Mouse (Mus musculus): ENCODE measurements around the gene Cacna1d. TPM values are rescaled to one million over a fixed set of nuclear protein-coding genes. Genes with fewer than 3 reads are reported as not detected.

Cacna1d gene
- total RNA-seq, 2 experiments from 2014 or later: 2.7 to 3.5 TPM

DNA sequence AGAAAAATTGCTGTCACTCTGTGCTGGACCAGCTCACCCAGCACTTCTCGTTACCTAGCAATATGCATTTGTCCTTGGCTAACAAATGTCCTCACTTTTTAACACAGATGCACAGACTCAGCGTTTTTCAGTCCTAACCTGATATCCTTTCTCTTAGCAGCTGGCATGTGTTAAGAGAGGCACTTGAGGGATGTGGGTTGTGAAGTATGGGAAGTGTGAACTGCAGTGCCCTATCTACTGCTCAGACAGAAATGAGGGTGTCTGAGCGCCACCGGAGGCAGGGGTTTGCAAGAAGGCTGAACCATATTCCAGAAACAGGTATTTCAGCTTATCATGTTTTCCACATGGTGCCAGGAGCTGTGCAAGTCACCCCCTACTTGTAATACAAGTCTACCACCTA is 27.9 kb downstream of the Cacna1d start:
- intact Hi-C loops (cut with DNase I): no loop called here

DNA sequence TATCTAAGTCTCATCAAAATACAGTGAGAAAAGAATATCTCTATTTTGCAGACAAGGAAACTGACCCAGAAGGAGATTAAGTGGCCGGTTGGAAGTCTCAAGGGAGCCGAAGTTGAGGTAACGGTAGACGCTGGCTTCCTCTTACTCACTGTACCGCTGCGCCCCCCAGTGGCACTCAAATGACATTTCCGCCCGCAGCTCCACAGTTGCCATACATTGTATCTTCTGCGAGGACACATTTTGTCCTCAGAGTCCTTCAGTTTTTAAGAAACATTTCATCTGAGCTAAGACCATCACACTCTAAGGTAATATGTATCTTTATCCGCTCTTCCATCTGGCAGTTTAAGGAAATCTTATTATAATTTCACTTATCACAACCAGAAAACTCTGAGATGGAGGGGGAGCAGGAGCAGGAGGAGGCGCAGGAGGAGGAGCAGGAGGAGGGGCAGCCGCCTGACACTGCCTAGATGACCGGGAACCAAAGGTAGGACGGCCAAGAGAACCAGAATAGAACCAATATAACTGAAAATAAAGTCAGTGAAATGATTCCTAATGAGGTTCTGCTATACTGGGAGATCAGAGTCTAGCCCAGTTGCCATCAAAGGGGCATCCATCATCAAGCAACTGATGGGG is 31.2 kb downstream of the Cacna1d start:
- peak; percentile 77 to 82 for DNase-seq
- intact Hi-C loops (cut with DNase I): loop anchor here (1.0 to 10.0 kb wide), 4 partner anchors 48 to 465 kb away; no protein-coding TSS in a partner anchor

More for the DNA sequence above, 27.9 kb downstream of the Cacna1d start:
- no peak for DNase-seq

GRCm38 (mm10) chr14:30458820-30459219 is 32.4 kb downstream of the Cacna1d start:
- intact Hi-C loops (cut with DNase I): loop anchor here (1.0 to 10.0 kb wide), 3 partner anchors 47 to 464 kb away; no protein-coding TSS in a partner anchor
- DNase-seq: no peak

DNA sequence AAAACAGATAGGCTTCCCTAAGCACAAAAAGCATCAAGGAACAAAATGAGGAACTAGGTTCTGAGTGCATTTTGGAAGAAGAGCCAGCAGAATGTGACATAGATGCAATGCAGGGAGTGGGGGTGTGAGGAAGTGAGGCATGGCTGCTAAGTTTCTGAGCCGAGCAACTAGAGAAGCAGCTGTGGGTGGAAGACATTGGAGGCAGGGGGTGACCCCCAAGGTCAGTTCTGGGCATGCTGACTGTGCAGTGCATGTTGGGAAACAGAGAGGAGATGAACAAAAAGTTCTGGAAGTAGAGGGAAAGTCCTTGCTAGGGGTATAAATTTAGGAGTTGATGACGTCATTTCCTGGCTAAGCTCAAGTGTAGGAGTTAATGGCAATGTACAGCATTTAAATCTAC is 33.4 kb downstream of the Cacna1d start:
- DNase-seq: peak; percentile 15 to 36
- intact Hi-C loops (cut with DNase I): loop anchor here (5.0 to 10.0 kb wide), 2 partner anchors 46 to 463 kb away; no protein-coding TSS in a partner anchor

DNA sequence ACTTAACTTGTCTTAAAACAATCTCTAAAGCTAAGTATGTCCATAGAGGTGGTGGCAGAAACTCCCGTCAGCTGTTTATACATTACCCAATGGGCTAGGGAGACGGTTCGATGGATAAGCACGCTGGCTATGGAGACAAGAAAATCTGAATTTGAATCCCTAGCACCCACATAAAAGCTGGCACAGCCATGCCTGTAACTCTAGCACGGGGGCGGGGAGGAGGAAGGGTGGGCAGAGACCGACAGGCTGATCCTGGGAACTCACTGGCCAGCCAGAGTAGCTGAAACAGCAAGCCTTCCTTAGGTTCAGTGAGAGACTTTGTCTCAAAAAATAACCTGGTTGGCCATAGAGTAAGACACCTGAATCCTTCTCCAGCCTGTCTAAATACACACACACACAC is 33.8 kb downstream of the Cacna1d start:
- intact Hi-C loops (cut with DNase I): loop anchor here (5.0 to 10.0 kb wide), 2 partner anchors 45 to 463 kb away; no protein-coding TSS in a partner anchor
- no peak for DNase-seq

- intact Hi-C loops (cut with DNase I): loop anchor here (5.0 to 10.0 kb wide), 2 partner anchors 44 to 461 kb away; no protein-coding TSS in a partner anchor
- DNase-seq: no peak
Measured at GRCm38 (mm10) chr14:30455801-30456595, 35.3 kb downstream of the Cacna1d start.

DNA sequence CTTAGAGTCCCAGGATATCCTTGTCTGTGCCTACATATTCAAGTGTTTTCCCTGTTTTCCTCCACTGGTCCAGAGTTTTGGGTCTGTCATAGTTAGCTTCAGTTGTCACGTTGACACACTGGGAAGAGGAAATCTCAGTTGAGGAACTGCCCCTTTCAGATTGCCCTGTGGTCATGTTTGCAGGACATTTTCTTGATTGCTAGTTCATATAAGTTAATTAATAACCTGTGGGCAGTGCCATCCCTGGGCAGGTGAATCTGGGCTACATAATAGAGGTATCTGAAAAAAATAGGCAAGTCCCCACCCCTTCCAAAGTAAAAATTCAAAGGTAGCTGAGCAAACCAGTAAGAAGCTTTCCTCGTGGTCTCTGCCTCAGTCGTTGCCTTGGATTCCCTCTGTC is 51.3 kb downstream of the Cacna1d start:
- intact Hi-C loops (cut with DNase I): no loop called here
- DNase-seq: no peak

GRCm38 (mm10) chr14:30435316-30435715 is 55.9 kb downstream of the Cacna1d start:
- intact Hi-C loops (cut with DNase I): no loop called here
- DNase-seq: no peak

DNA sequence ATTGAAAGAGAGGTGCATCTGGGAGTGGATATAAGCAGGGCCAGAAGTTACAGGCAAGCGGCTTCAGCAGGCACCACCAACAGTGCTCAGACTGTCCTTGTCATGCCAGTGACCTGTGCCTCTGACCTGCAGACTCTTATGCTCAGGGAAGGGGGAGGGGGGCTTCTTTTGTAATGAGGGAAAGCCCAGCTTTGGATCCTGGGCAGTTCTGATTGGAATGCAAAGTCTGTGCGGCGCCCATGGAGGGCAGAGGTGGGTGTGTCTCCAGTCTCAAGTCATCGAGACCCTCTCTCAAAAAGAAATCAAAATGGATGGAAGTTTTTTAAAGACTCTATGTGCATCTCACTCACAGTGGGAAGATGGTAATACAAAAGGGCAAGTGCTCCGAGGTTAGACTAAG is 60.8 kb downstream of the Cacna1d start:
- DNase-seq: no peak
- intact Hi-C loops (cut with DNase I): no loop called here

- intact Hi-C loops (cut with DNase I): no loop called here
- peak in 1 of 2 experiments; percentile 6 for DNase-seq
Measured at GRCm38 (mm10) chr14:30430026-30430425, 61.2 kb downstream of the Cacna1d start.

DNA sequence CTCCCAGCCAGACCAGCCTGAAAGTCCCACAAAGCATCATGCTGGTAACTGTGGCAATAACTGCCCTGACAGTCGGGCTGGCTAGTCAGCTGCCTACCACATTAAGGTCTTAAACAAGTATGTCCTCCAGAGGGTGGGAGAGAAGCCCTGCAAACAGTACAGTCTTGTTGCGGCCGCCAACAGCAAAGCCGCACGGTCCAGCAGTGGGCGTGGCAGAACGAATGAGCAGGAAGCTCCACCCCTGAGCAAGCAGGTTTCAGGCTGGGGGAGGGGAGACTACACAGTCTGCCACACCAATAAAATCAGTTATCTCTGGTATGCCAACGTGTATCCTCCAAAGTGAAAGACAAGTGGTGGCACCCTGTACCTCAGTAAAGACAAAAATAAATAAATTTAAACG is 61.6 kb downstream of the Cacna1d start:
- intact Hi-C loops (cut with DNase I): no loop called here
- peak in 1 of 2 experiments; percentile 13 for DNase-seq

GRCm38 (mm10) chr14:30428757-30429156 is 62.5 kb downstream of the Cacna1d start:
- intact Hi-C loops (cut with DNase I): no loop called here

GRCm38 (mm10) chr14:30425876-30426275 is 65.4 kb downstream of the Cacna1d start:
- intact Hi-C loops (cut with DNase I): no loop called here
- DNase-seq: no peak

More at GRCm38 (mm10) chr14:30428757-30429156, 62.5 kb downstream of the Cacna1d start:
- DNase-seq: no peak

- no peak for DNase-seq
- intact Hi-C loops (cut with DNase I): no loop called here
Measured at GRCm38 (mm10) chr14:30425175-30425574, 66.1 kb downstream of the Cacna1d start.

GRCm38 (mm10) chr14:30424638-30425037 is 66.6 kb downstream of the Cacna1d start:
- intact Hi-C loops (cut with DNase I): no loop called here
- DNase-seq: no peak

- intact Hi-C loops (cut with DNase I): no loop called here
- DNase-seq: no peak
Measured at GRCm38 (mm10) chr14:30422376-30423140, 68.7 kb downstream of the Cacna1d start.

- no peak for DNase-seq
Measured at GRCm38 (mm10) chr14:30419458-30419857, 71.8 kb downstream of the Cacna1d start.

GRCm38 (mm10) chr14:30419046-30419445 is 72.2 kb downstream of the Cacna1d start:
- intact Hi-C loops (cut with DNase I): no loop called here
- no peak for DNase-seq

More at GRCm38 (mm10) chr14:30419458-30419857, 71.8 kb downstream of the Cacna1d start:
- intact Hi-C loops (cut with DNase I): no loop called here

DNA sequence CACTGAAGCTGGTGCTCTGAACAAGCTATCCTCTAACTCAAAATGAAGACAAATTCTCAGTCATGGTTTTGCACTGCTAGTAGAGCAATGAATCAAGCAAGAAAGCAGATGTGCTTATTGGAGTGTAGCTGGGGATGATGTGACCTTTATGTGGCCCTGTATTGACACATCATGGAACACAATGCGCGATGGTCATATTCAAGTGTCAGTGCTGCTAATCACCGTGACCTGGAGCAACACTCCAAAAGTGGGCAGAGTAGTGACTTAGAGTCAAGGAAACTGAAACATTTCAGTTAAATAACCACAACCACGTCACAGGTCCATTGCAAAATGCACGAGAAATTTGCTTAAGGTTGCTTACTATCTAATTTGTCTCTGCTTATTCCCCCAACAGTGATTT is 75.4 kb downstream of the Cacna1d start:
- intact Hi-C loops (cut with DNase I): no loop called here
- no peak for DNase-seq

GRCm38 (mm10) chr14:30414131-30414530 is 77.1 kb downstream of the Cacna1d start:
- intact Hi-C loops (cut with DNase I): loop anchor here (5.0 kb wide), 1 partner anchor 43 kb away; no protein-coding TSS in a partner anchor
- DNase-seq: no peak

DNA sequence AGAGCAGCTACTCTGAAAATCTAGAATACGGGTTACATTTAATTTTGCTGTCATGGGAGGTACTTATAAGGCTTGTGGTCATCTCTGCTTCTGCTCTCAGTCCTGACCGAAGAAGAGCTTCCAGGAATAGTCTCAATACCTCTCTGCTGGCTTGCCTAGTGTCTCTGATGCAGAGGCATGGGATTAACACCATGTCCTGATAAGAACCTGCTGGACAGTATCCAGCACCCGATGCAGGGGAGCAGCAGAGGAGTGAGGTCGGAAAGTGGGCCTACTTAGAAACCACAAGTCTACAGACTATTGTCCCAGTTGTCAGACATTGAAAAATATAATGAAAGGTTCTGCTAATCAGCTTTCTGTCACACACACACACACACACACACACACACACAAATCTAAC is 81.9 kb downstream of the Cacna1d start:
- intact Hi-C loops (cut with DNase I): no loop called here
- DNase-seq: no peak

Data from heart, postnatal 36 days (tissue).